Mouse (Mus musculus): ENCODE data around the gene Elmo1.

DNA sequence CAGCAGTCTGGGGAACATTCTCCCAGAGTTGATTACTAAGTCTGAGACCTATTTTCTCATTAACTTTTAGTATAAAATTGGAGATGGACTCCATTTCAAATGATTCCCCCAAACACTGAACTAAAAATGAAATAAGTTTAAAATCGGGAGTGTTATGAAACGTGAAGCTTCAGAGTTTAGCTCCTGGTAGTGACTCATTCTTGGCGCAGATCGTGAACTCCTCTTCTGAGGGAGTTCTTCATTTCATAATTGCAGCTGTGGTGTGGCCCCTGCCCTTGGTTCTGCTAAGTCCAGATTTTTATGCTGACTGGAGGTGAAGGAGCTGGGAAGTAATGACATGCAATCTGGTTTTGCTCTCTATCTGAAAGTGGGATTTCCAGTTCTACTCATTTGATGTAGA, 307.9 kb downstream of the Elmo1 start:
- TF ChIP-seq CTCF (IDR thresholded peaks at IDR 0.05; ENCODE audit: low read depth, low read length) (no peak), POLR2A (IDR thresholded peaks at IDR 0.05; ENCODE audit: extremely low read depth, insufficient read depth, low read length) (no peak)

Measured in liver, adult 2 months (tissue).